Mouse (Mus musculus): Measurements from ENCODE around the gene Slf1. TPM values are rescaled to one million over a fixed set of nuclear protein-coding genes. Genes with fewer than 3 reads are reported as not detected.

The Slf1 gene
- total RNA-seq, 1 experiment from 2014 or later, result 13.0 TPM

GRCm38 (mm10) chr13:77018851-77019250, 116.4 kb downstream of the Slf1 start:
- no peak for ATAC-seq (replicated peaks; ENCODE audit: insufficient number of reproducible peaks, low FRiP score, low TSS enrichment, poor library complexity, severe bottlenecking)

- ATAC-seq (replicated peaks; ENCODE audit: insufficient number of reproducible peaks, low FRiP score, low TSS enrichment, poor library complexity, severe bottlenecking), result no peak
These were observed 131.6 kb downstream of the Slf1 start for GRCm38 (mm10) chr13:77003684-77004083.

GRCm38 (mm10) chr13:77002628-77003027, 132.6 kb downstream of the Slf1 start:
- ATAC-seq (replicated peaks; ENCODE audit: insufficient number of reproducible peaks, low FRiP score, low TSS enrichment, poor library complexity, severe bottlenecking), result no peak

Other genes starting within 250 kb of the Slf1 start
- gene 2210408I21Rik, start 67 bp upstream of the Slf1 start, total RNA-seq (2017), result 0.64 to 3.6 TPM (median 0.67 TPM) in 3 replicates